19 mouse cellular contexts compared by ENCODE assay signal in the genomic region with DNA sequence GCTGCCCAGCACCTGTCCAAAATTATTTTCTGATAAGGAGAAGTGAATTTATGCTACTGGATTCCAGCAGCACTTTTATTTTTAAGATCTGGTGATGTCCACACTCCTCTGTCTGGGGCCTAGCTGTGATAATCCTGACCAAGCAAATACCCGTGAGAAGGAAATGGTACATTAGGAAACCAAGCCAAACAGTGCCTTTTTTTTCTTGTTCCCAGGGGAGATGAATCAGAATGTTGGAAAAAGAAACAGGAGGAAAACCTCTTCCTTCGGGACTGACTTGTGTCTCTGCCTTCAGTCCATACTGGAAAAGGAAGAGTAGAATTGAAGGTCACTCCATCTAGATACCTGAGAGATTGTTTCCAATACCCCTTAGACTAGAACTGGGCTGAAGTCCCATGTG.
"Had no signal": no experiment of that assay in that cellular context is flagged by ENCODE, and none has a peak within 500 bp of the region (broad histone marks: within the 10 kb centered on the region; RNA-seq: fewer than 3 reads in every experiment).

No protein-coding gene starts in this region.

- H3K27ac ChIP-seq: left cerebral cortex, adult 2 months; liver, embryonic 14.5 days; midbrain, embryonic 12.5 days; neural tube, embryonic 12.5 days; neural tube, embryonic 15.5 days; stomach, postnatal 0 days had no signal

- H3K4me1 ChIP-seq: neural tube, embryonic 12.5 days; neural tube, embryonic 15.5 days had no signal

- H3K9me3 ChIP-seq: midbrain, embryonic 12.5 days; neural tube, embryonic 12.5 days; neural tube, embryonic 15.5 days had no signal

- H3K4me2 ChIP-seq: liver, embryonic 11.5 days; lung, embryonic 14.5 days; midbrain, embryonic 12.5 days; neural tube, embryonic 12.5 days; neural tube, embryonic 15.5 days had no signal

- H3K9ac ChIP-seq: liver, embryonic 14.5 days; liver, postnatal 0 days; lung, embryonic 14.5 days; midbrain, embryonic 12.5 days; neural tube, embryonic 12.5 days; neural tube, embryonic 15.5 days had no signal

- H3K36me3 ChIP-seq: midbrain, embryonic 12.5 days; neural tube, embryonic 12.5 days; neural tube, embryonic 15.5 days had no signal

- H3K4me3 ChIP-seq: left cerebral cortex, adult 2 months; midbrain, embryonic 12.5 days; neural tube, embryonic 12.5 days; neural tube, embryonic 15.5 days had no signal

- ATAC-seq: intestine, postnatal 0 days; liver, postnatal 0 days had no signal

- DNase-seq: kidney, postnatal 10 days; kidney, postnatal 36 days; layer of hippocampus, postnatal 36 days; liver, postnatal 0 days; lung, embryonic 14.5 days; lung, postnatal 10 days; lung, postnatal 4 days; right cerebral cortex, adult 18-20 months; right cerebral cortex, postnatal 14 days; right cerebral cortex, postnatal 4 days; thymus, postnatal 25 days had no signal

- H3K27me3 ChIP-seq: midbrain, embryonic 12.5 days; neural tube, embryonic 12.5 days; neural tube, embryonic 15.5 days had no signal
